Comparison of ENCODE assay signal across 15 mouse cellular contexts in genomic region chr5:76250948-76251347, GRCm38 (mm10).
"Had no signal": no experiment of that assay in that cellular context is flagged by ENCODE, and none has a peak within 500 bp of the region (broad histone marks: within the 10 kb centered on the region; RNA-seq: fewer than 3 reads in every experiment).

No protein-coding gene starts in this region.

- H3K9ac ChIP-seq: lung, embryonic 14.5 days; midbrain, embryonic 13.5 days; midbrain, embryonic 15.5 days; neural tube, embryonic 12.5 days; stomach, embryonic 15.5 days had no signal

- H3K4me2 ChIP-seq: lung, embryonic 14.5 days; midbrain, embryonic 11.5 days; midbrain, embryonic 13.5 days; midbrain, embryonic 15.5 days; neural tube, embryonic 12.5 days; stomach, embryonic 15.5 days had no signal

- H3K4me3 ChIP-seq: megakaryocyte, embryonic 14.5 days; midbrain, embryonic 13.5 days; midbrain, embryonic 15.5 days; neural tube, embryonic 12.5 days; stomach, embryonic 15.5 days had no signal

- H3K9me3 ChIP-seq: megakaryocyte, embryonic 14.5 days; midbrain, embryonic 13.5 days; midbrain, embryonic 15.5 days; neural tube, embryonic 12.5 days; stomach, embryonic 15.5 days had no signal

- H3K36me3 ChIP-seq: midbrain, embryonic 15.5 days; stomach, embryonic 15.5 days had no signal

- H3K27me3 ChIP-seq: megakaryocyte, embryonic 14.5 days; midbrain, embryonic 13.5 days; midbrain, embryonic 15.5 days; neural tube, embryonic 12.5 days; stomach, embryonic 15.5 days had no signal

- ATAC-seq: midbrain, embryonic 13.5 days; midbrain, embryonic 15.5 days had no signal

- DNase-seq: lung, adult 18-20 months; lung, embryonic 14.5 days; lung, postnatal 10 days; right cerebral cortex, postnatal 14 days; thymus, adult 2 months; thymus, postnatal 25 days; thymus, postnatal 4 days had no signal

- H3K27ac ChIP-seq: macrophage; midbrain, embryonic 13.5 days; midbrain, embryonic 15.5 days; neural tube, embryonic 12.5 days; stomach, embryonic 15.5 days; stomach, postnatal 0 days had no signal

- H3K4me1 ChIP-seq: midbrain, embryonic 13.5 days; midbrain, embryonic 15.5 days; neural tube, embryonic 12.5 days; stomach, embryonic 15.5 days had no signal
